In genomic region chr4:133729007-133729406, GRCm38 (mm10) we compare ENCODE assay signal across 8 mouse cellular contexts. TPM values are rescaled to one million over a fixed set of nuclear protein-coding genes. Genes with fewer than 3 reads are reported as not detected.
DNase-seq lines count a peak whose midpoint lies in the region; ATAC-seq and TF ChIP-seq lines count a peak whose summit lies in the region.

No protein-coding gene starts in this region.

- H3K36me3 ChIP-seq in forebrain, embryonic 15.5 days, result no peaks in the 10 kb centered on the region
- 0 out of 2 replicates have a peak, but pooled peaks cover 2% of the 10 kb centered on the region for H3K36me3 ChIP-seq in intestine, postnatal 0 days (ENCODE audit: control insufficient read depth, insufficient read depth)
- H3K36me3 ChIP-seq in neural tube, embryonic 15.5 days, result no peaks in the 10 kb centered on the region

- peak overlapping the region; percentile 41 for H3K4me2 ChIP-seq in forebrain, embryonic 15.5 days (replicated peaks)
- peak overlapping the region; percentile 37 for H3K4me2 ChIP-seq in intestine, postnatal 0 days (replicated peaks; ENCODE audit: low read depth)
- peak overlapping the region; percentile 53 for H3K4me2 ChIP-seq in neural tube, embryonic 15.5 days

- no peak overlapping the region; the same call in 1 of the 2 replicates for H3K4me3 ChIP-seq in layer of hippocampus, adult 2 months
- H3K4me3 ChIP-seq in forebrain, embryonic 15.5 days, result peak overlapping the region; percentile 18; the same call in 1 of the 2 replicates
- H3K4me3 ChIP-seq in intestine, postnatal 0 days (ENCODE audit: low read depth, low read length), result no peak overlapping the region
- no peak overlapping the region for H3K4me3 ChIP-seq in neural tube, embryonic 15.5 days (replicated peaks)

- no peak for ATAC-seq in forebrain, embryonic 15.5 days (replicated peaks)
- ATAC-seq in intestine, postnatal 0 days, result no peak
- no peak for ATAC-seq in neural tube, embryonic 15.5 days (ENCODE audit: low FRiP score)

- no peak for DNase-seq in layer of hippocampus, adult 2 months (ENCODE audit: low spot score in 2 of 2)
- DNase-seq in layer of hippocampus, postnatal 25 days (ENCODE audit: extremely low spot score in 1 of 2, low spot score in 1 of 2), result no peak
- no peak for DNase-seq in right cerebral cortex, adult 18-20 months
- no peak for DNase-seq in layer of hippocampus, adult 9-10 months (ENCODE audit: low spot score)
- DNase-seq in frontal cortex, postnatal 36 days (ENCODE audit: low spot score in 2 of 2), result no peak

- peaks cover 92% of the 10 kb centered on the region for H3K4me1 ChIP-seq in forebrain, embryonic 15.5 days
- peaks cover 23% of the 10 kb centered on the region for H3K4me1 ChIP-seq in intestine, postnatal 0 days (replicated peaks; ENCODE audit: control insufficient read depth, insufficient read depth, low read length)
- peaks cover 87% of the 10 kb centered on the region for H3K4me1 ChIP-seq in neural tube, embryonic 15.5 days

- no peak overlapping the region for H3K9ac ChIP-seq in forebrain, embryonic 15.5 days (replicated peaks)
- H3K9ac ChIP-seq in intestine, postnatal 0 days (ENCODE audit: low read depth, low read length), result no peak overlapping the region
- no peak overlapping the region for H3K9ac ChIP-seq in neural tube, embryonic 15.5 days (replicated peaks)

- 40% methylated on average over 6 of the region's 6 CpGs for WGBS in forebrain, embryonic 15.5 days
- WGBS in intestine, postnatal 0 days, result 56% methylated on average over 6 of the region's 6 CpGs
- WGBS in neural tube, embryonic 15.5 days, result 41% methylated on average over 6 of the region's 6 CpGs

- TF ChIP-seq CTCF in layer of hippocampus, adult 2 months (conservative IDR thresholded peaks at IDR 0.05), result no peak
- no peak for TF ChIP-seq CTCF in intestine, postnatal 0 days (IDR thresholded peaks at IDR 0.05; ENCODE audit: low read depth)

- H3K9me3 ChIP-seq in forebrain, embryonic 15.5 days, result no peaks in the 10 kb centered on the region
- no peaks in the 10 kb centered on the region for H3K9me3 ChIP-seq in intestine, postnatal 0 days (ENCODE audit: control insufficient read depth)
- no peaks in the 10 kb centered on the region for H3K9me3 ChIP-seq in neural tube, embryonic 15.5 days (replicated peaks)

- no peaks in the 10 kb centered on the region for H3K27me3 ChIP-seq in forebrain, embryonic 15.5 days
- no peaks in the 10 kb centered on the region for H3K27me3 ChIP-seq in intestine, postnatal 0 days (replicated peaks; ENCODE audit: control insufficient read depth, insufficient read depth, low read length)
- no peaks in the 10 kb centered on the region for H3K27me3 ChIP-seq in neural tube, embryonic 15.5 days (replicated peaks)

- peak overlapping the region; percentile 76 for H3K27ac ChIP-seq in layer of hippocampus, adult 2 months
- peak overlapping the region; percentile 95 for H3K27ac ChIP-seq in forebrain, embryonic 15.5 days (replicated peaks)
- 0 out of 2 replicates have a peak overlapping the region, but pooled peaks have one; percentile 54 for H3K27ac ChIP-seq in intestine, postnatal 0 days (ENCODE audit: low read depth, low read length)
- peak overlapping the region; percentile 82 for H3K27ac ChIP-seq in neural tube, embryonic 15.5 days (replicated peaks)

RNA-seq across cellular contexts. Expression of gene Arid1a, which starts 27.6 kb away (rescaled TPM):
- 10 to 100 TPM; 83.2 to 88.6 TPM for total RNA-seq in layer of hippocampus, adult 2 months (2021)
- total RNA-seq in layer of hippocampus, postnatal 25 days (2021), result 10 to 100 TPM; 68.5 to 88.4 TPM
- polyA plus RNA-seq in forebrain, embryonic 15.5 days (2015; fragmentation: Nextera tagmentation; extraction: Ambion mirVana), result 40.1 and 40.9 TPM in 2 replicates
- polyA plus RNA-seq in intestine, postnatal 0 days (2015; fragmentation: Nextera tagmentation; extraction: Ambion mirVana), result 10.4 and 12.1 TPM in 2 replicates
- polyA plus RNA-seq in neural tube, embryonic 15.5 days (2015; fragmentation: Nextera tagmentation; extraction: Ambion mirVana), result 26.9 and 28.7 TPM in 2 replicates

RNA-seq across cellular contexts. Expression of gene Pigv, which starts 56.6 kb away (rescaled TPM):
- total RNA-seq in layer of hippocampus, adult 2 months (2021), result 1 to 10 TPM; 9.1 to 9.7 TPM
- total RNA-seq in layer of hippocampus, postnatal 25 days (2021), result 1 to 10 TPM; 7.9 to 9.6 TPM
- polyA plus RNA-seq in forebrain, embryonic 15.5 days (2015; fragmentation: Nextera tagmentation; extraction: Ambion mirVana), result 16.5 and 16.9 TPM in 2 replicates
- 10.7 and 12.5 TPM in 2 replicates for polyA plus RNA-seq in intestine, postnatal 0 days (2015; fragmentation: Nextera tagmentation; extraction: Ambion mirVana)
- 12.4 and 15.7 TPM in 2 replicates for polyA plus RNA-seq in neural tube, embryonic 15.5 days (2015; fragmentation: Nextera tagmentation; extraction: Ambion mirVana)
